Mouse (Mus musculus) brain, adult 2 months (tissue): ENCODE data around the gene 9930104L06Rik.
"Not testable (repeated sequence)": the region's sequence is repeated elsewhere in the genome, so short reads cannot be mapped to it uniquely, and the experiment has no call there.

Experiments used
- DNase-seq: peaks from one replicate; pipeline ENCODE4 v3.0.0; 2011; ENCODE audit warnings: low read depth, low spot score

9930104L06Rik gene

GRCm38 (mm10) chr4:124936613-124937471 lies at the start of gene 9930104L06Rik:
TSS of gene 9930104L06Rik (plus strand) at chr4:124937048.
- DNase-seq: peak; percentile 100

GRCm38 (mm10) chr4:124888702-124889101 lies 48.1 kb upstream of the 9930104L06Rik start:
- peak; percentile 73 for DNase-seq

DNA sequence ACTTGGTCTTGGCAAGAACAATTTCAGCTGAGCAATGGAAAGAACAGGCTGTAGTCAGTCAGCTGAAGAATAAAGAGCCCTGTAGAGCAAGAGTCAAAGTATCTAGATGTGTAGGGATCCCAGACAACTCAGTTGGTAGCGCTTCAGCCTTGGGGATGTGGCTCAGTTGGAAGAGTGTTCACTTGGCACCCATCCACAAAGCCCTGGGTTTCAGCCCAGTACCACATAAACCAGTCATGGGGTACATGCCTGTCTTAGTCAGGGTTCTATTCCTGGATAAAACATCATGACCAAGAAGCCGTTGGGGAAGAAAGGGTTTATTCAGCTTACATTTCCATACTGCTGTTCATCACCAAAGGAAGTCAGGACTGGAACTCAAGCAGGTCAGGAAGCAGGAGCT lies 46.9 kb upstream of the 9930104L06Rik start:
- peak; percentile 53 for DNase-seq

- peak; percentile 71 for DNase-seq
Observed at GRCm38 (mm10) chr4:124890831-124891230, 46.0 kb upstream of the 9930104L06Rik start.

- peak; percentile 31 for DNase-seq
Observed at GRCm38 (mm10) chr4:124893769-124894168, 43.1 kb upstream of the 9930104L06Rik start.

DNA sequence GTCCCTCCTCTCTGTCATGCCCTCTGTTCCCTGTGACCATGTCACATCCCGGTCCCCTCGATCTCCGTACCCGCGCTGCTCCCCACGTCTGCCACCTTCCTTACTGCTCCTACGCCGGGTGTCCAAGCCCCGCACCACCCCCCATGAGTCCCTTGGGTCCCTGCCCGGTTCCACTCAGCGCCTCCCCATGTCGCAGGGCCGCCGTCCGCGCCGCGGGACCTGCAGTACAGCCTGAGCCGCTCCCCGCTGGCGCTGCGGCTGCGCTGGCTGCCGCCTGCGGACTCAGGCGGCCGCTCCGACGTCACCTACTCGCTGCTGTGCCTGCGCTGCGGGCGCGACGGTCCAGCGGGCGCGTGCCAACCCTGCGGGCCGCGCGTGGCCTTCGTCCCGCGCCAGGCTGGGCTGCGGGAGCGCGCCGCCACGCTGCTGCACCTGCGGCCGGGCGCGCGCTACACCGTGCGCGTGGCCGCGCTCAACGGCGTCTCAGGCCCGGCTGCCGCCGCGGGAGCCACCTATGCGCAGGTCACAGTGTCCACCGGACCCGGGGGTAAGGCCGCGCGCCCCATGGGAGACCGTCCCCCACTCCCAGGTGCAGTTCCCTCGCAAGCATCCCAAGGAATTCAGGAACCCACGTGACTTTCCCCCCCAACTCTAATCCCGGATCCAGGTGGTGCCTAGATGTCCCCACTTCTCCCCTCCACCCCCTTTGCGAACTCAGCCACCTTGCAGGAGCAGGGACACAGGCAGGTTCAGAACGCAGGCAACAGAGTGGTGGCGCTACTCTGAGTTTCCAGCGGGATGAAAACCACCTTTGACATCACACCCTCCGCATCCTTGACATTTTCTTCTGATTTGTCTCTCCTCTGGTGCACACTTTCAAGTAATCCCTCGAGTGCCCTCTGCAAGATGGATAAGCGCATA lies 42.1 kb upstream of the 9930104L06Rik start:
- DNase-seq: peak; percentile 93

- peak; percentile 47 for DNase-seq
Observed at GRCm38 (mm10) chr4:124898428-124898827, 38.4 kb upstream of the 9930104L06Rik start.

- DNase-seq: no peak
Observed at GRCm38 (mm10) chr4:124899906-124900305, 36.9 kb upstream of the 9930104L06Rik start.

DNA sequence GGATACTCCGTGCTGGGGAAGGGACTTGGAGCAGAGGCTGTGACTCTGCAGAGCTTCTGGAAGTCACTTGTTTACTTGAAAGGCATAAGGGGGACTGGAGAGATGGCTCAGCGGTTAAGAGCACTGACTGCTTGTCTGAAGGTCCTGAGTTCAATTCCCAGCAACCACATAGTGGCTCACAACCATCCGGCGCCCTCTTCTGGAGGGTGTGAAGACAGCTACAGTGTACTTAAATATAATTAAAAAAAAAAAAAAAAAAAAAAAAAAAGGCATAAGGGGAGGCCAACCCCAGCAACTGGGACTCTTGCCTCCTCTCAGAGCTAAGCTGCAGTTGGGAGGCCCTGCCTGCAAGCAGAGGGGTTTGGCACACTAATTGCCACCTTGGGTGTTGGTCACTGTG lies 31.4 kb upstream of the 9930104L06Rik start:
- DNase-seq: no peak

DNA sequence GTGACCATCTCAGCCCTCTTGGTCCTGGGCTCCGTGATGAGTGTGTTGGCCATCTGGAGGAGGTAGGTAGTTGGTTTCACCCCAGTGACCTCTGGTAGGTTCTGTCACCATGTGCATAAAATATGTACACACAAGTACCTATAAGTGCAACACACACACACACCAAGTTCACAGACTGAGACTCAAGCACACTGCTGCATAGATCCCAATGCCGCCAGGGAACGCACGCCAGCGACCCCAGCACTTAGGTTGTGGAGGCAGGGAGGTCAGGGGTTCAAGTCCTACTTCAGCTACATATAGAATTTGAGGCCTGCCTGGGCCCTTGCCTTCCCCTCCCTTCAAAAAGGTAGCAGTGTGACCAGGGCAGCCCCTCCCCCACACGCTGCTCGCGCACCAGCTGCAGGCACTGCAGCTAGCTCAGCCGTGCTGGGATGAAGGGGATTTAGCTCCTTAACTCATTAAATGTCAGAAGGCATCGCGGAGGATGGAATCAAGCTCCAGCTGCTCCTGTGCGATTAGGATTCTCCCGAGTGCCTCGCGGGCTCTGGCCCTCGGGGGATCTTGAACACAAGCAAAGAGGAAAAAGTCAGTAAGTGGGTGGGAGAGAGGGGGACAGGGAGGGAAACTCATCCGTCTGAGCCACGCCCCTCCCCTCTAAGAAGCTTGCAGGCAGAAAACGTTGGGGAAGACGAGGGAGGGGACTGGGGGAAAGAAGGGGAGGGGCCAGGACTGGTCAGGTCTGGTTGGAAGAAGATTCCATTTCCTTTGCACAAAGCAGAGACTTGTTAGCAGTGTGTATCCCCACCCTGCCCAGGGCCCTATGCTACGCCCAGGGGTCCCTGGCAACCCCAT lies 30.7 kb upstream of the 9930104L06Rik start:
- DNase-seq: peak; percentile 66

DNA sequence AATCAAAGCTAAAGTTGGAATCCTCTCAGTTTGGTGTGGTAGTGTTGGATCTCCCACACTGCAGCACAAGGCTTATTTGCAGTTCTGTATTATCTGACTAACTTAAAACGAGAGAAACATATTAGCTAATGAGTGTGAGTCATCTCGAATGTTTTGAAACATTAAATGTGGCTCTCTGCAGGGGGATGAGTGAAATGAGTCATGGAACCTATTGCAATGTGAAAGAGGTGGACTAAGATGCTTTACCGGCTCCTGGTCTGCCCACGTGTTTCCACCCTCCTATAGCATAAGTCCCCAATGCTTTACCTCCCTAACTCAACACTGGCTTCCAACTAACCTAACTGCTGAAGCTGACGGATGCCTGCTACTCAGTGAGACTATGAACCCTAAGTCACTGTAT lies 8.7 kb upstream of the 9930104L06Rik start:
- peak; percentile 46 for DNase-seq

GRCm38 (mm10) chr4:124939211-124939610 lies 2.4 kb downstream of the 9930104L06Rik start, which contains the start of gene Cdca8:
TSS of gene Cdca8 (minus strand) at chr4:124939311.
- not testable (repeated sequence) for DNase-seq

- peak; percentile 77 for DNase-seq
Observed at GRCm38 (mm10) chr4:124943022-124943421, 6.2 kb downstream of the 9930104L06Rik start.

DNA sequence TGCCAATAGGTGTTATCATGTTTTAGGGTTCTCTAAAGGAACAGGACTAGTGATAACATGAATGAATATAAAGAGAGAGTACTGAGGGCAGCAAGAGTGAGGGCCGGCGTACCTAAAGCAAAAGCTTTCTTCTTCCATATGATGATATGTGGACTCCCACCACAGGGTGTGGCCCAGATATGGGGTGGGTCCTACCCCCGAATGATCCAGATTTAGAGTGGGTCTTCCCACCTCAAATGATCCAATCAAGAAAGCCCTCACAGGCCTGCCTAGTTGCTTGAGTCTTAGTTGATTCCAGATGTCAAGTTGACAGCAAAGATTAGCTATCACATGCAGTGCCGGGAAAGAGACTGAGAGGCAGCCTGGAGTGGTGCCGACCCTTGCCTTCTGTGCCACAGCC lies 6.9 kb downstream of the 9930104L06Rik start:
- no peak for DNase-seq

DNA sequence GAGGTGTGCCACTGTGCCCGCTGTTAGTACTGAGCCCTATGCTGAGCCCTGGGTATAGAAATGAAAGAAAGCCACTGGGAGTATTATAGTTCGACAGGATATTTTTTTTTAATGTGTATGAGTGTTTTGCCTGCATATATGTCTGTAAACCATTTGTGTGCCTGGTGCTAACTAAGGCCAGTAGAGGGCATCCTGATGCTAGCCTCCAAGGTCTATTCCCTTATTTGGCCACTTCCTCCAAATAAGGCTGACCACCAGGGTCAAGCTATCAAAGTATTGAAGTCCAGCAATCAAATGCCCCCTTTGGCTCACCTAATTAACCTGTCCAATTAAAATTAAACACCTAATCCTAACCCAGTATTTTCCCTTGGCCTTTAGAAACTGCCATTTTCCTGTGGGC lies 8.1 kb downstream of the 9930104L06Rik start:
- peak; percentile 17 for DNase-seq

DNA sequence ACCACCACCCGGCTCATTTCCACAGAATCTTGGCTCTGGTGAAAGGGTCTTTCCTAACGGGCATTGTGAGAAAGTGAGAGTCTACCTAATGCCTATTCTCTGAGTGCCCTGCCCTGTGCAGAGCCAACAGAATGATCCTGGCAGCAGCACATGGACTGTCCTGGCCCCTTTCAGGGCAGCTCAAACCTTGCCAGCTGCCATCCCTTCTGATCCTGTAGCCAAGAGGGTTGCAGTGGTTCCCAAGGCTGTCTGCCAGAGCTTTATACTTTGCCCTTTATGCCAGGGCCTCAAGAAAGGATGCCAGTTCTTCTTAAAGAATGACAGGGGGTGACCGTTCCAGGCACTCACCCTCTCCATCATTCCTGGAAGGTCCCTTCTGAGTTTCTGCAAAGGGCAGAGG lies 12.6 kb downstream of the 9930104L06Rik start:
- no peak for DNase-seq

DNA sequence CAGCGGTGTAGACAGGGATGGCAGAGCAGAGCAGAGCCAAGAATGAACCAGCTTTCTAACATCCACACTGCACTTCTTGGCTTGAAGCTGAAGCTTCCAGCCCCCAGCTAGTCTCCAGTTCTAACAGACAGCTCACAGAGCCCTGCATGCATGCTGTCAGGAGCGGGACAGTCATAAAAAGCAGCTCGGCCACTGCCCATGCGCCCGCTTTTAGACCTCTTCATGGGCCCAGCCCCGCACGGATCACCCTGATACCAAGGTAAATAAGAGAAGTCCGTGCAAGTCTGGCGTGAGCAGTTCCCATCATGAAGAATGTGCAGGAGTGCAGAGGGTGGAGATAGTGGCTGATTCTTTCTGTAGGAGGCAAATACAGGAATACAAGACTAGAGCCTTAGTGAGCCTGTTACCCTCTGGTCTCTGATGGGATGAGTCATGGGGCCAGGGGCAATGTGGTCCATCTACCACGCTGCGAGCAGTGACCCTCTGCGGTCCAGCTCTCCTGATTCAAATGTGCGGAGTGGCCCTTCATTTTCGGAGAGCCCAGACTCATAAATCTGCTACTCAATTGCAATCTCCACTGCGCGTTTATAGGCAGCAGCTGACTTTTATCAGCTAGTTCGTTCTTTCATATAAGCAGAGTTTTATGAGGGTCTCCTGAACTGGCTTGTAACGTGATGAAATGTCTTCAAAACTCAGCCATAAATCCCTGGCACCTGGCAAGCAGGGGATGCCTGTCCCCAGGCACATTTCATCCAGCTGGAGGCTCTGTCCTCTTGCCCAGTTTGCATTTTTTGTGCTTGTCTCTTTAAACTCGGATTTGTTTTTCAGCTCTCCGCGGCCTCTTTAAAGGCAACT lies 13.6 kb downstream of the 9930104L06Rik start:
- DNase-seq: no peak

- DNase-seq: no peak
Observed at GRCm38 (mm10) chr4:124951036-124951433, 14.2 kb downstream of the 9930104L06Rik start.

GRCm38 (mm10) chr4:124953546-124953945 lies 16.7 kb downstream of the 9930104L06Rik start:
- DNase-seq: no peak

DNA sequence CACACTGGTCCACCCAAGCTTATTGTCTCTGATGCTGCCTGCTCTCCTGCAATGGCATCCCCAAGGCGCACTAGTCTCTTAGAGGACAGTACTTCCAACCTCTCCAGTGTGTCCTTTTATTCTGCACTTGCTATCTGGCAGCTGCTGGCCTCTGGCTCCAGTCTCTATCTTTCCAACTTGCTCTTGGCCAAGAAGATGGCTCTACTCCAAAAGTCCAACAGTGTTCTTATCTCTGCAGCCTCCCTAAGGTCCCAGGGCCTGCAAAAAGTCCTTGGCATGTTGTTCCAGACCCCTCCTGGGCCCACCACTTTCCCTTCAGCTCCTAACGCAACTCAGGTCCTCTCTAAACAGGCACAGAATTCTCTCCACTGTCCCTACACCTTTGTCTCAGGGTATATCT lies 20.4 kb downstream of the 9930104L06Rik start:
- DNase-seq: no peak
